Mouse (Mus musculus): ENCODE results near the gene Man2a2.

Gene Man2a2

GRCm38 (mm10) chr7:80371041-80371751 lies at the start of gene Man2a2:
Gene Man2a2 (minus strand): TSS chr7:80371375.
- peaks cover 56% of the 10 kb centered on the region for H3K27me3 ChIP-seq (ENCODE audit: insufficient read depth, low read length)
- H3K4me1 ChIP-seq (replicated peaks; ENCODE audit: low read depth, low read length) = peaks cover 41% of the 10 kb centered on the region
- peaks cover 19% of the 10 kb centered on the region for H3K36me3 ChIP-seq (ENCODE audit: insufficient read depth, low read length)

GRCm38 (mm10) chr7:80420586-80420985 lies 49.4 kb upstream of the Man2a2 start:
- Histone ChIP-seq H3K4me1 (replicated peaks; ENCODE audit: low read depth, low read length) (peaks cover 38% of the 10 kb centered on the region), H3K9me3 (ENCODE audit: low read length) (no peaks in the 10 kb centered on the region), H3K4me3 (replicated peaks; ENCODE audit: low read length) (no peak overlapping the region), H3K27me3 (ENCODE audit: insufficient read depth, low read length) (peaks cover 18% of the 10 kb centered on the region), H3K36me3 (ENCODE audit: insufficient read depth, low read length) (no peaks in the 10 kb centered on the region)
- TF ChIP-seq CTCF (conservative IDR thresholded peaks at IDR 0.05; ENCODE audit: low read length) (no peak), POU5F1 (IDR thresholded peaks at IDR 0.05; ENCODE audit: borderline replicate concordance, low read length) (no peak), NANOG (IDR thresholded peaks at IDR 0.05; ENCODE audit: borderline replicate concordance, low read length) (no peak)

More at GRCm38 (mm10) chr7:80371041-80371751, at the start of gene Man2a2:
- no peak for TF ChIP-seq NANOG (IDR thresholded peaks at IDR 0.05; ENCODE audit: borderline replicate concordance, low read length)
- TF ChIP-seq POU5F1 (IDR thresholded peaks at IDR 0.05; ENCODE audit: borderline replicate concordance, low read length) = no peak
- no peak for TF ChIP-seq CTCF (conservative IDR thresholded peaks at IDR 0.05; ENCODE audit: low read length)
- H3K9me3 ChIP-seq (ENCODE audit: low read length) = no peaks in the 10 kb centered on the region
- peak within 1 kb of the TSS; percentile 86 for H3K4me3 ChIP-seq (replicated peaks; ENCODE audit: low read length)

GRCm38 (mm10) chr7:80419278-80419677 lies 48.1 kb upstream of the Man2a2 start:
- Histone ChIP-seq H3K9me3 (ENCODE audit: low read length) (no peaks in the 10 kb centered on the region), H3K36me3 (ENCODE audit: insufficient read depth, low read length) (no peaks in the 10 kb centered on the region)
- no peak for TF ChIP-seq NANOG (IDR thresholded peaks at IDR 0.05; ENCODE audit: borderline replicate concordance, low read length)
- TF ChIP-seq CTCF (conservative IDR thresholded peaks at IDR 0.05; ENCODE audit: low read length) = no peak
- no peak for TF ChIP-seq POU5F1 (IDR thresholded peaks at IDR 0.05; ENCODE audit: borderline replicate concordance, low read length)

GRCm38 (mm10) chr7:80418036-80418435 lies 46.9 kb upstream of the Man2a2 start:
- Histone ChIP-seq H3K9me3 (ENCODE audit: low read length) (no peaks in the 10 kb centered on the region), H3K4me3 (replicated peaks; ENCODE audit: low read length) (no peak overlapping the region), H3K27me3 (ENCODE audit: insufficient read depth, low read length) (peaks cover 18% of the 10 kb centered on the region), H3K36me3 (ENCODE audit: insufficient read depth, low read length) (no peaks in the 10 kb centered on the region), H3K4me1 (replicated peaks; ENCODE audit: low read depth, low read length) (peaks cover 31% of the 10 kb centered on the region)
- TF ChIP-seq POU5F1 (IDR thresholded peaks at IDR 0.05; ENCODE audit: borderline replicate concordance, low read length) (no peak), NANOG (IDR thresholded peaks at IDR 0.05; ENCODE audit: borderline replicate concordance, low read length) (no peak), CTCF (conservative IDR thresholded peaks at IDR 0.05; ENCODE audit: low read length) (no peak)

More at GRCm38 (mm10) chr7:80419278-80419677, 48.1 kb upstream of the Man2a2 start:
- no peak overlapping the region for H3K4me3 ChIP-seq (replicated peaks; ENCODE audit: low read length)
- H3K27me3 ChIP-seq (ENCODE audit: insufficient read depth, low read length) = peaks cover 18% of the 10 kb centered on the region
- peaks cover 38% of the 10 kb centered on the region for H3K4me1 ChIP-seq (replicated peaks; ENCODE audit: low read depth, low read length)

GRCm38 (mm10) chr7:80417601-80418000 lies 46.4 kb upstream of the Man2a2 start:
- peaks cover 26% of the 10 kb centered on the region for H3K4me1 ChIP-seq (replicated peaks; ENCODE audit: low read depth, low read length)
- H3K27me3 ChIP-seq (ENCODE audit: insufficient read depth, low read length) = peaks cover 18% of the 10 kb centered on the region
- no peaks in the 10 kb centered on the region for H3K36me3 ChIP-seq (ENCODE audit: insufficient read depth, low read length)
- no peak overlapping the region for H3K4me3 ChIP-seq (replicated peaks; ENCODE audit: low read length)
- no peaks in the 10 kb centered on the region for H3K9me3 ChIP-seq (ENCODE audit: low read length)
- no peak for TF ChIP-seq POU5F1 (IDR thresholded peaks at IDR 0.05; ENCODE audit: borderline replicate concordance, low read length)
- no peak for TF ChIP-seq CTCF (conservative IDR thresholded peaks at IDR 0.05; ENCODE audit: low read length)
- no peak for TF ChIP-seq NANOG (IDR thresholded peaks at IDR 0.05; ENCODE audit: borderline replicate concordance, low read length)

- Histone ChIP-seq H3K4me1 (replicated peaks; ENCODE audit: low read depth, low read length) (peaks cover 22% of the 10 kb centered on the region), H3K36me3 (ENCODE audit: insufficient read depth, low read length) (no peaks in the 10 kb centered on the region), H3K4me3 (replicated peaks; ENCODE audit: low read length) (no peak overlapping the region), H3K27me3 (ENCODE audit: insufficient read depth, low read length) (peaks cover 14% of the 10 kb centered on the region), H3K9me3 (ENCODE audit: low read length) (no peaks in the 10 kb centered on the region)
- TF ChIP-seq POU5F1 (IDR thresholded peaks at IDR 0.05; ENCODE audit: borderline replicate concordance, low read length) (no peak), NANOG (IDR thresholded peaks at IDR 0.05; ENCODE audit: borderline replicate concordance, low read length) (no peak), CTCF (conservative IDR thresholded peaks at IDR 0.05; ENCODE audit: low read length) (no peak)
Observed at GRCm38 (mm10) chr7:80416969-80417368, 45.8 kb upstream of the Man2a2 start.

GRCm38 (mm10) chr7:80414303-80414855 lies 43.2 kb upstream of the Man2a2 start:
- peaks cover 8% of the 10 kb centered on the region for H3K4me1 ChIP-seq (replicated peaks; ENCODE audit: low read depth, low read length)
- no peaks in the 10 kb centered on the region for H3K36me3 ChIP-seq (ENCODE audit: insufficient read depth, low read length)
- no peak overlapping the region for H3K4me3 ChIP-seq (replicated peaks; ENCODE audit: low read length)
- H3K27me3 ChIP-seq (ENCODE audit: insufficient read depth, low read length) = peaks cover 13% of the 10 kb centered on the region
- H3K9me3 ChIP-seq (ENCODE audit: low read length) = no peaks in the 10 kb centered on the region
- TF ChIP-seq NANOG (IDR thresholded peaks at IDR 0.05; ENCODE audit: borderline replicate concordance, low read length) = no peak
- no peak for TF ChIP-seq POU5F1 (IDR thresholded peaks at IDR 0.05; ENCODE audit: borderline replicate concordance, low read length)
- no peak for TF ChIP-seq CTCF (conservative IDR thresholded peaks at IDR 0.05; ENCODE audit: low read length)

GRCm38 (mm10) chr7:80413512-80414302 lies 42.5 kb upstream of the Man2a2 start:
- Histone ChIP-seq H3K4me1 (replicated peaks; ENCODE audit: low read depth, low read length) (peaks cover 3% of the 10 kb centered on the region; the same call in 1 of the 2 replicates), H3K9me3 (ENCODE audit: low read length) (no peaks in the 10 kb centered on the region), H3K4me3 (replicated peaks; ENCODE audit: low read length) (no peak overlapping the region), H3K36me3 (ENCODE audit: insufficient read depth, low read length) (no peaks in the 10 kb centered on the region), H3K27me3 (ENCODE audit: insufficient read depth, low read length) (peaks cover 16% of the 10 kb centered on the region)
- TF ChIP-seq NANOG (IDR thresholded peaks at IDR 0.05; ENCODE audit: borderline replicate concordance, low read length) (no peak), POU5F1 (IDR thresholded peaks at IDR 0.05; ENCODE audit: borderline replicate concordance, low read length) (no peak), CTCF (conservative IDR thresholded peaks at IDR 0.05; ENCODE audit: low read length) (no peak)
